Mouse (Mus musculus) CH12.LX (cell line): Measurements from ENCODE around the gene Plce1. TPM values are rescaled to one million over a fixed set of nuclear protein-coding genes. Genes with fewer than 3 reads are reported as not detected.

Experiments used
- DNase-seq: peaks from one replicate; pipeline ENCODE4 v3.0.0-alpha.2; 2013; ENCODE audit errors: extremely low read depth
- H3K27ac ChIP-seq: 2 replicates; pipeline ENCODE4 v1.5.1; 2012; ENCODE audit warnings: low read depth, mild to moderate bottlenecking, control low read depth, moderate library complexity; ENCODE audit not compliant: insufficient read depth
- H3K27me3 ChIP-seq: replicated peaks from 2 replicates; pipeline ENCODE3; 2012; ENCODE audit warnings: inconsistent platforms
- H3K36me3 ChIP-seq, 2 experiments: replicated peaks in 1 of 2; 2 replicates each; pipeline versions ENCODE3 to v1.6.1; 2012; ENCODE audit warnings: inconsistent platforms in 1 of 2, low read length in 1 of 2, mild to moderate bottlenecking in 1 of 2, mixed read lengths in 1 of 2, moderate library complexity in 1 of 2; ENCODE audit not compliant: control insufficient read depth in 1 of 2, insufficient read depth in 1 of 2
- H3K4me1 ChIP-seq, 2 experiments: 2 replicates each; pipeline ENCODE4 v1.6.1; 2012; ENCODE audit warnings: inconsistent platforms in 1 of 2, moderate library complexity in 1 of 2; ENCODE audit not compliant: insufficient read depth in 2 of 2, control insufficient read depth in 1 of 2
- H3K4me2 ChIP-seq: 2 replicates; pipeline ENCODE4 v1.6.1; 2012; ENCODE audit warnings: low read depth, mild to moderate bottlenecking, control low read depth; ENCODE audit not compliant: poor library complexity, insufficient read depth, severe bottlenecking
- H3K4me3 ChIP-seq, 3 experiments: fragments of 150-350 bp in 1 of 3; sonication (generic) in 1 of 3; replicated peaks in 1 of 3; 2 replicates each; pipeline versions ENCODE3 to v1.5.1; 2011 to 2012; ENCODE audit warnings: low read depth in 2 of 3, low read length in 2 of 3, mild to moderate bottlenecking in 2 of 3, moderate library complexity in 2 of 3, control low read depth in 1 of 3, improper control_type of control experiment in 1 of 3, inconsistent platforms in 1 of 3, mixed read lengths in 1 of 3; ENCODE audit not compliant: poor library complexity in 1 of 3
- H3K79me2 ChIP-seq: replicated peaks from 2 replicates; pipeline ENCODE4 v1.6.1; 2012; ENCODE audit warnings: mild to moderate bottlenecking, moderate library complexity; ENCODE audit not compliant: control insufficient read depth, poor library complexity, insufficient read depth, severe bottlenecking; ENCODE audit errors: extremely low read depth
- H3K9ac ChIP-seq: 2 replicates; pipeline ENCODE4 v1.6.1; 2012; ENCODE audit warnings: low read depth, mild to moderate bottlenecking, control low read depth, moderate library complexity; ENCODE audit not compliant: insufficient read depth
- H3K9me3 ChIP-seq: replicated peaks from 2 replicates; pipeline ENCODE3; 2012; ENCODE audit warnings: low read length, inconsistent platforms, mixed read lengths
- CHD1 ChIP-seq: IDR thresholded peaks from 2 replicates; pipeline ENCODE4 v1.6.1; 2012; ENCODE audit warnings: low read depth, low read length, improper control_type of control experiment, inconsistent platforms
- CTCF ChIP-seq, 2 experiments: IDR thresholded peaks in 1 of 2; conservative IDR thresholded peaks in 1 of 2; 2 replicates each; pipeline ENCODE4 v1.5.1; 2011 to 2012; ENCODE audit warnings: low read depth in 2 of 2, low read length in 2 of 2, improper control_type of control experiment in 1 of 2, inconsistent platforms in 1 of 2, mild to moderate bottlenecking in 1 of 2, moderate library complexity in 1 of 2
- E2F4 ChIP-seq: IDR thresholded peaks from 2 replicates; pipeline ENCODE4 v1.6.1; 2011; ENCODE audit warnings: low read depth, low read length, improper control_type of control experiment; ENCODE audit not compliant: insufficient replicate concordance
- IRF4 ChIP-seq: IDR thresholded peaks from 2 replicates; pipeline ENCODE4 v1.6.1; 2014; ENCODE audit warnings: low read depth, mild to moderate bottlenecking, inconsistent platforms, low read length, improper control_type of control experiment
- JUND ChIP-seq: conservative IDR thresholded peaks from 2 replicates; pipeline ENCODE4 v1.6.1; 2011; ENCODE audit warnings: low read depth, low read length, improper control_type of control experiment
- KAT2A ChIP-seq: IDR thresholded peaks from 2 replicates; pipeline ENCODE4 v1.6.1; 2012; ENCODE audit warnings: low read length, improper control_type of control experiment, inconsistent platforms; ENCODE audit not compliant: insufficient replicate concordance
- MAFK ChIP-seq: IDR thresholded peaks from 2 replicates; pipeline ENCODE4 v1.6.1; 2011; ENCODE audit warnings: low read length, improper control_type of control experiment; ENCODE audit not compliant: insufficient replicate concordance
- MXI1 ChIP-seq: IDR thresholded peaks from 2 replicates; pipeline ENCODE4 v1.6.1; 2011; ENCODE audit warnings: mild to moderate bottlenecking, low read depth, low read length, improper control_type of control experiment
- MYC ChIP-seq: IDR thresholded peaks from 2 replicates; pipeline ENCODE4 v1.6.1; 2011; ENCODE audit warnings: low read depth, mild to moderate bottlenecking, improper control_type of control experiment, low read length
- NELFE ChIP-seq: IDR thresholded peaks from 2 replicates; pipeline ENCODE4 v1.6.1; 2011; ENCODE audit warnings: low read depth, low read length, improper control_type of control experiment
- NRF1 ChIP-seq: IDR thresholded peaks from 2 replicates; pipeline ENCODE4 v1.6.1; 2014; ENCODE audit warnings: low read depth, mild to moderate bottlenecking, inconsistent platforms, low read length, improper control_type of control experiment, moderate library complexity
- PAX5 ChIP-seq: IDR thresholded peaks from 2 replicates; pipeline ENCODE4 v1.6.1; 2012; ENCODE audit warnings: low read length, inconsistent platforms, mixed read lengths
- POLR2A ChIP-seq: IDR thresholded peaks from 2 replicates; pipeline ENCODE4 v1.6.1; 2011; ENCODE audit warnings: low read depth, mild to moderate bottlenecking, improper control_type of control experiment, low read length
- RAD21 ChIP-seq: IDR thresholded peaks from 2 replicates; pipeline ENCODE4 v1.6.1; 2011; ENCODE audit warnings: low read depth, mild to moderate bottlenecking, low read length, improper control_type of control experiment, moderate library complexity
- SIN3A ChIP-seq: IDR thresholded peaks from 2 replicates; pipeline ENCODE4 v1.6.1; 2012; ENCODE audit warnings: low read length, improper control_type of control experiment, inconsistent platforms
- SMC3 ChIP-seq: IDR thresholded peaks from 2 replicates; pipeline ENCODE4 v1.6.1; 2011; ENCODE audit warnings: low read depth, low read length, improper control_type of control experiment
- TBP ChIP-seq: conservative IDR thresholded peaks from 2 replicates; pipeline ENCODE4 v1.6.1; 2011; ENCODE audit warnings: low read depth, low read length, improper control_type of control experiment
- TCF12 ChIP-seq: IDR thresholded peaks from 2 replicates; pipeline ENCODE4 v1.6.1; 2014; ENCODE audit warnings: low read depth, mild to moderate bottlenecking, inconsistent platforms, low read length, improper control_type of control experiment
- UBTF ChIP-seq: IDR thresholded peaks from 2 replicates; pipeline ENCODE4 v1.6.1; 2012; ENCODE audit warnings: low read depth, mild to moderate bottlenecking, inconsistent platforms, low read length, improper control_type of control experiment, moderate library complexity
- ZC3H11A ChIP-seq: IDR thresholded peaks from 2 replicates; pipeline ENCODE4 v1.6.1; 2012; ENCODE audit warnings: low read depth, mild to moderate bottlenecking, inconsistent platforms, low read length, improper control_type of control experiment
- ZKSCAN1 ChIP-seq: IDR thresholded peaks from 2 replicates; pipeline ENCODE4 v1.6.1; 2012; ENCODE audit warnings: low read depth, inconsistent platforms, low read length, improper control_type of control experiment, borderline replicate concordance
- ZNF384 ChIP-seq: IDR thresholded peaks from 2 replicates; pipeline ENCODE4 v1.6.1; 2012; ENCODE audit warnings: low read depth, low read length, improper control_type of control experiment, inconsistent platforms
- dilution Hi-C: fragments of 300-500 bp; cut with MboI; formaldehyde crosslinking; loops from 2 replicates; pipeline ENCODE4 v1.14.3; 2020; ENCODE audit warnings: low sequenced_read_pairs; ENCODE audit not compliant: extremely low pct_unique_long_range_greater_than_20kb, extremely low pct_ligation_motif_present
- in situ Hi-C: fragments of 300-500 bp; cut with MboI; formaldehyde crosslinking; loops from 3 replicates; pipeline ENCODE4 v1.14.3; 2019; ENCODE audit warnings: low sequenced_read_pairs, low pct_ligation_motif_present, low pct_unique_long_range_greater_than_20kb, mixed read lengths
- polyA plus RNA-seq: library from polyadenylated mRNA; unstranded; fragments of >175 nt; gene quantifications from 2 replicates; pipeline ENCODE4 v1.2.1, GENCODE M21; 2012; ENCODE audit warnings: low read depth; ENCODE audit not compliant: insufficient read length
- total RNA-seq, 2 experiments: library from RNA; depleted of rRNA; stranded (reverse); fragments of 300-350 nt in 1 of 2; fragments of >200 nt in 1 of 2; gene quantifications; 2 replicates each; pipeline ENCODE4 v1.2.3; 2012 to 2014

Plce1 gene
- total and polyA plus RNA-seq, 3 experiments = under 0.01 to 0.13 (median 0.05) TPM

GRCm38 (mm10) chr19:38760441-38760840 is 279.5 kb downstream of the Plce1 start:
- DNase-seq = no peak
- Histone ChIP-seq H3K27ac (no peak overlapping the region), H3K27me3 (no peaks in the 10 kb centered on the region), H3K9ac (no peak overlapping the region), H3K4me2 (no peak overlapping the region), H3K4me3 (no peak overlapping the region), H3K36me3 (no peaks in the 10 kb centered on the region), H3K4me1 (no peaks in the 10 kb centered on the region), H3K79me2 (no peaks in the 10 kb centered on the region), H3K9me3 (no peaks in the 10 kb centered on the region)
- no peak for TF ChIP-seq CHD1
- in situ Hi-C loops = loop anchor here (25.0 kb wide), 1 partner anchor 198 kb away; no protein-coding TSS in a partner anchor
- dilution Hi-C loops = no loop called here

GRCm38 (mm10) chr19:38766306-38766705 is 285.4 kb downstream of the Plce1 start:
- Histone ChIP-seq H3K4me3 (no peak overlapping the region), H3K36me3 (no peaks in the 10 kb centered on the region), H3K79me2 (no peaks in the 10 kb centered on the region), H3K27ac (no peak overlapping the region), H3K4me2 (no peak overlapping the region), H3K9ac (no peak overlapping the region), H3K9me3 (no peaks in the 10 kb centered on the region), H3K4me1 (no peaks in the 10 kb centered on the region), H3K27me3 (no peaks in the 10 kb centered on the region)
- dilution Hi-C loops = no loop called here
- DNase-seq = no peak
- TF ChIP-seq MYC (no peak), ZC3H11A (no peak), JUND (no peak), MXI1 (no peak), IRF4 (no peak), POLR2A (no peak), PAX5 (no peak), UBTF (no peak), NELFE (no peak), TCF12 (no peak), KAT2A (no peak), TBP (no peak), NRF1 (no peak), ZKSCAN1 (no peak), SIN3A (no peak)
- in situ Hi-C loops = loop anchor here (25.0 kb wide), 1 partner anchor 204 kb away; no protein-coding TSS in a partner anchor

GRCm38 (mm10) chr19:38775548-38775947 is 294.6 kb downstream of the Plce1 start:
- 0 out of 2 replicates have a peak, but pooled peaks have one; percentile 21 for TF ChIP-seq MAFK
- TF ChIP-seq CTCF (conservative IDR thresholded peaks at IDR 0.05 in 1 of 2, IDR thresholded peaks at IDR 0.05 in 1 of 2; ENCODE audit: low read depth in 2 of 2, low read length in 2 of 2) = peak; percentile 30 to 83; a peak in 3 of 4 replicates
- TF ChIP-seq JUND = no peak
- TF ChIP-seq ZNF384 = no peak
- peak; percentile 80 for TF ChIP-seq SMC3
- peak; percentile 65 for TF ChIP-seq RAD21
- no peak for TF ChIP-seq E2F4
- no peak for TF ChIP-seq CHD1
- TF ChIP-seq MYC = no peak
- TF ChIP-seq NELFE = no peak
- TF ChIP-seq NRF1 = no peak
- no peak for TF ChIP-seq ZC3H11A
- no peak for TF ChIP-seq ZKSCAN1
- TF ChIP-seq TCF12 = no peak
- TF ChIP-seq TBP = no peak
- dilution Hi-C loops = no loop called here
- Histone ChIP-seq H3K79me2 (no peaks in the 10 kb centered on the region), H3K4me2 (no peak overlapping the region), H3K27me3 (no peaks in the 10 kb centered on the region), H3K27ac (no peak overlapping the region), H3K4me3 (no peak overlapping the region), H3K9ac (no peak overlapping the region), H3K4me1 (no peaks in the 10 kb centered on the region), H3K36me3 (no peaks in the 10 kb centered on the region), H3K9me3 (no peaks in the 10 kb centered on the region)
- in situ Hi-C loops = loop anchor here (25.0 kb wide), 1 partner anchor 363 kb away; no protein-coding TSS in a partner anchor
- DNase-seq = peak; percentile 56
